Mouse (Mus musculus): ENCODE data around the gene Nlk.

DNA sequence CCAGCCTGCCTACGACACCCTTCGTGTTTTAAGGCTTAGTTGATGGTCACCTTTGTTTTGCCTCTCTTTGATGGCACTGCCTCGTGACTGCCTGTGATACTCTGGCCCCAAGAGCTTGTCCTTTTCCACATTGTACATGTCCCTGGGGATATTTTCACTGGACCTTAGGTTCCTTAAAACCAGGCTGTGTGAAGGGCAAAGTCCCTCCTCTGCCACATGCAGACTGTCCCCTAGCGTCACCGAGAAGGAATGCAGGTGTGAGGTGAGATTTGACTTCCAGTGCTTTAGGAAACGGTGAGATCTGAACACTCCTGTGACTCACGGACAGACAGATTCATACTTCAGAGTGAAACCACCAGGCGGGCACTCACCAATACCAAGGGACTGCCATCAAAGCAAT lies 139.9 kb downstream of the Nlk start:
- no peak for TF ChIP-seq GATA1 (IDR thresholded peaks at IDR 0.05; ENCODE audit: borderline replicate concordance, low read length)
- no peak for TF ChIP-seq FLI1 (IDR thresholded peaks at IDR 0.05; ENCODE audit: low read length)

All from megakaryocyte, embryonic 14.5 days (primary cell).